Mouse (Mus musculus): ENCODE data around the gene Spata6. TPM values are rescaled to one million over a fixed set of nuclear protein-coding genes. Genes with fewer than 3 reads are reported as not detected.
A peak's percentile ranks its signal among the peaks of the same experiment; 100 is the strongest.

The Spata6 gene
- 17.1 and 17.9 TPM in 2 replicates for polyA plus RNA-seq (2015; fragmentation: Nextera tagmentation; extraction: Ambion mirVana)

DNA sequence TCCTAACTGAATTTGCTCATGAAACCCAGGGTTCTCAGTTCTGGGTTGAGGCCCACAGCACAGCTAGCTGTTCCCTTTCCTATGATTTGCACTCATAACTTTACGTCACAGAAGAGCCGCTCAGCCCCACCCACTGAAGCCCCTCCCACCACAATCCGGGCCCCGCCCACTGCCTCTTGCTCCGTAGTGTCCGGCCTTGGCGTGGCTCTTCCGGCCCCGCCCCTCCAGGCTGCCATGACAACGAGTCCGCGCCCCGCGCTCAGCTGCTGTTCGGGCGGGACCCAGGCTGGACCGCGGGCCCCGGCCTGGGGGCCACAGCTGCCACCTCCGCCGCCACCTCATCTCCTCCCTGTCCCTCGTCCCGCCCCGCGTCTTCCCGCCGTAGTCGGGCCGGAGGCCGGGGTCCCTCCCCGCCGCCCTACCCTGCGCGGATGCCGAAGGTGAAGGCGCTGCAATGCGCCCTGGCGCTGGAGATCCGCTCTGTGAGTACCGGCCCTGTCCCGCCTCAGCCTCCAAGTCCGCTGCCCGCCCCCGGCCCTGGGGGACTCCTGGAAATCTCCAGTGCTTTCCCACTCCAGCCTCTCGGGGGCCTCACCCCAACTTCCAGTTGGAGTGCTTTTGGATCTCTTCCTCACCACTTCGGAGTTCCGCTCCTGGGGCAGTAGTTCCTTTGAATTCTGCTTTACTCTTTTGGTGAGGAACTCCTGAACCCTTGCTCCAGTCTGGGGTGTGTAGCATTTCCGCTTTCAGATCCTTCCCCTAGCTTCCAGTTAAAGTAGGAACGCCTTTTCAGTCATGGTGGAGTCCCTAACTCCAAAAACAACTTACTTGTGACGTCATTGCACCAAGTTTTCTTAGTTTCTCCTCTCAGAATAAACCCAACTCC is at the start of gene Spata6:
Spata6 (plus strand) TSS at position 209 of the 886 bp plus-strand sequence.
- H3K4me1 ChIP-seq (replicated peaks), result no peaks in the 10 kb centered on the region
- no peaks in the 10 kb centered on the region for H3K9me3 ChIP-seq
- peak within 1 kb of the TSS; percentile 71 for H3K9ac ChIP-seq
- ATAC-seq (ENCODE audit: low FRiP score, low read depth), result peak; percentile 95
- peak within 1 kb of the TSS; percentile 51 for H3K27ac ChIP-seq (replicated peaks)
- no peaks in the 10 kb centered on the region for H3K36me3 ChIP-seq
- peak within 1 kb of the TSS; percentile 81 for H3K4me2 ChIP-seq
- no peaks in the 10 kb centered on the region for H3K27me3 ChIP-seq
- H3K4me3 ChIP-seq, result peak within 1 kb of the TSS; percentile 84
- under 1% methylated on average over 46 of the region's 50 CpGs for WGBS

DNA sequence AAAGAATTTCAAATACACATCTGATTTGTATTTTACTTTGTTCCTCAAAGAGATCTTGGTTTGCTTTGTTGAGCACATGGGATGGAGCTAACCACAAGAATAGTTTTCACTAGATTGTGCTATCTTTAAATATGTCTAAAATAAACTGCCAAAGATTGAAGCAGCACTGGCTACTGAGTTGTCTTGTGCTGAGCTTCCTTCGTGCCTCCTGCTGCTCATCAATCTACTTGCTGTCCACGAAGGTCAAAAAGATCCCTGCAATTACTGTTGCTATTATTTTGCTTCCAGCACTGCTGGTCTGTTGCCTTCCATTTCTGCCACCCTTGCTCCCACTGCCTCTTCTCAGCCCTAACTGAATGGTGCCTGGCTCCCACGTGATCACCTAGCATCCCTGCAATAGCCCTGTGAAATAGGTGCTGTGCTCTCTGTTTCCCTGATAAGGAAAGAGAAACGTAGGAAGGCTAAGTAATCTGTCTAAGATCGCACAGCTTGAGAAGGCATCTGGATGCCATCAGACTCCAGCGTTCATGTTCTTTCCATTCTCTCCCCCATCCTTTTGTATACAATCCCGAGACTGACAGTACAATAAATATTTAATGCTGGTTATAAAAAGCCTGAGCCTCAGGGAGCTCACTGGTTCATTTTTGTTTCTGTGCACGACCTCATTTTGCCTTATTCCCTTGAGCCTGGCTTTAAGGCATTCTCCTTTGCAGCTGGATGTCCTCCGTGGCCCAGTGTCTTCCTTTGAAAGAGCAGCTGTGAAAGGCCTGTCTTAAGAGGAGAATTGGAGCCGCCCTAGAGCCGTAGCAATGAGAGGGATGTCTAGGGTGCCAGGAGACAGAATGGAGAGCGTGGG is 49.0 kb upstream of the Spata6 start:
- 17% methylated on average over 12 of the region's 12 CpGs for WGBS
- H3K4me1 ChIP-seq (replicated peaks), result peaks cover 11% of the 10 kb centered on the region
- peak overlapping the region; percentile 67 for H3K27ac ChIP-seq (replicated peaks)
- no peak overlapping the region for H3K4me2 ChIP-seq
- no peaks in the 10 kb centered on the region for H3K27me3 ChIP-seq
- peak; percentile 60; the same call in 1 of the 2 replicates for ATAC-seq (ENCODE audit: low FRiP score, low read depth)
- 0 out of 2 replicates have a peak overlapping the region, but pooled peaks have one; percentile 9 for H3K9ac ChIP-seq
- no peak overlapping the region for H3K4me3 ChIP-seq
- no peaks in the 10 kb centered on the region for H3K36me3 ChIP-seq
- H3K9me3 ChIP-seq, result no peaks in the 10 kb centered on the region

DNA sequence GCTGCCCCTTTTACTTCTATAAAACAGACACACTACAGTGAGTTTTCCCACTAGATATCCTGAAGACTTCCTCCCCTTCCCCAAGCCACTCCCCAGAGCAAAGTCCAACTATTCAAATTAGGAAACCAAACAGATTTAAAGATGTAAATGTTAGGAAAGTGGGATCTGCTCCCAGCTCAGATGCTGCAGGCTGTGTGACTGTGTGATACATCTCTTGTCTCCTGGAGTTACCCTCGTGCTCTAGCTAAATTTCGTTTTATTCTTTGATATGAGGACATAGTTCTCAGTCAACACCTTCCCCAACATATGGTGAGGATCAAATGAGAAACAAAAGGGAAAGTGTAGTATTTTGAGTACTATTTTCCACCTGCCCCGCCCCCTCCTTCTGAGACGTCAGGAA is 48.3 kb upstream of the Spata6 start:
- Histone ChIP-seq H3K4me2 (no peak overlapping the region), H3K27ac (replicated peaks) (peak overlapping the region; percentile 67), H3K27me3 (no peaks in the 10 kb centered on the region), H3K9ac (no peak overlapping the region), H3K36me3 (no peaks in the 10 kb centered on the region), H3K9me3 (no peaks in the 10 kb centered on the region), H3K4me1 (replicated peaks) (peaks cover 11% of the 10 kb centered on the region), H3K4me3 (no peak overlapping the region)
- ATAC-seq (ENCODE audit: low FRiP score, low read depth), result no peak
- WGBS, result 67% methylated on average over 4 of the region's 4 CpGs

DNA sequence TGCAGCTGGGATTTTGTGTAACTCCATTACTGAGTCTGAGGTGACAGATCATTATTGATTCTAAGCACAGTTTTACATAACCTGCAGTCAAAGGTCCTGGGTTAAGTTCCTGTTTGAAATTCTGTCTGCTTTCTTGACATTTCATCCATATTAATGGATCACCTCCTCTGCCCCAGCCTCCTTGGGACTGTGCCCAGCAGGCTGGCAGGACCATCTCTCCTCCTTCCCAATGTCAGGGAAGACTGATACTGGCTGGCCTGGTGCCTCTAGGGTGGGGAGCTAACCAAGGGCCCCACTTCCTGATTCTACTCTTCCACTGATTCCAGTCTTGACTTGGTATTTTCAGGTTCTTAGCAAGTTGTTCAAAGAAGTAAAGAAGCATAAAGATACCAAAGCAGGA is 45.9 kb upstream of the Spata6 start:
- Histone ChIP-seq H3K4me2 (no peak overlapping the region), H3K27me3 (no peaks in the 10 kb centered on the region), H3K36me3 (no peaks in the 10 kb centered on the region), H3K9me3 (no peaks in the 10 kb centered on the region), H3K27ac (replicated peaks) (no peak overlapping the region), H3K4me3 (no peak overlapping the region), H3K9ac (no peak overlapping the region), H3K4me1 (replicated peaks) (peaks cover 11% of the 10 kb centered on the region)
- no peak for ATAC-seq (ENCODE audit: low FRiP score, low read depth)

DNA sequence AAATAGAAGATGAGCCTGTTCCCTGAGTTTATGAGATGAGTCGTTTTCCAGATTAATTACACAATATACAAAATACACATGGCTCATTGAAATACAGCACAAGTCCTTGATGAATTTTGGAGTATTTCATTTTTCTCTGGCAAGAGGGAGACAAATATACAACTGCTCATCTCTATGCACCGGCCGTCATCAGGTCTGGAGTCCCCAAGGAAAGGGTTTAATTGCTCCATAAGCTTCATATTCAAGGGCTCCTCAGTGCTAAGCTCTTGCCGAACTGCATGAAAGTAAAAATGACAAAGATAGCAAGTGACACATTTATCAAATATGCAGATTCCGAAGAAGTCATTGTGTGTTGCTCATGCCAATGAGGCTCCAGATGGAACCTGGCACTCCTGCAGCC is 37.9 kb upstream of the Spata6 start:
- no peaks in the 10 kb centered on the region for H3K36me3 ChIP-seq
- H3K9ac ChIP-seq, result no peak overlapping the region
- no peak for ATAC-seq (ENCODE audit: low FRiP score, low read depth)
- no peak overlapping the region for H3K27ac ChIP-seq (replicated peaks)
- 54% methylated on average over 5 of the region's 5 CpGs for WGBS
- no peak overlapping the region for H3K4me3 ChIP-seq
- H3K27me3 ChIP-seq, result no peaks in the 10 kb centered on the region
- H3K4me2 ChIP-seq, result no peak overlapping the region
- H3K4me1 ChIP-seq (replicated peaks), result peaks cover 11% of the 10 kb centered on the region; the same call in 1 of the 2 replicates
- H3K9me3 ChIP-seq, result no peaks in the 10 kb centered on the region

- no peak overlapping the region for H3K4me3 ChIP-seq
- H3K9ac ChIP-seq, result no peak overlapping the region
- no peak overlapping the region for H3K4me2 ChIP-seq
- 78% methylated on average over 3 of the region's 3 CpGs for WGBS
- H3K36me3 ChIP-seq, result no peaks in the 10 kb centered on the region
- no peak for ATAC-seq (ENCODE audit: low FRiP score, low read depth)
- H3K9me3 ChIP-seq, result no peaks in the 10 kb centered on the region
- no peaks in the 10 kb centered on the region for H3K27me3 ChIP-seq
- H3K27ac ChIP-seq (replicated peaks), result no peak overlapping the region
- peaks cover 15% of the 10 kb centered on the region for H3K4me1 ChIP-seq (replicated peaks)
Observed at GRCm38 (mm10) chr4:111682793-111683192, 37.0 kb upstream of the Spata6 start.

- H3K4me3 ChIP-seq, result no peak overlapping the region
- no peaks in the 10 kb centered on the region for H3K36me3 ChIP-seq
- 71% methylated on average over 5 of the region's 5 CpGs for WGBS
- H3K9me3 ChIP-seq, result no peaks in the 10 kb centered on the region
- no peak overlapping the region for H3K27ac ChIP-seq (replicated peaks)
- ATAC-seq (ENCODE audit: low FRiP score, low read depth), result no peak
- no peak overlapping the region for H3K9ac ChIP-seq
- H3K4me1 ChIP-seq (replicated peaks), result peaks cover 15% of the 10 kb centered on the region
- H3K27me3 ChIP-seq, result no peaks in the 10 kb centered on the region
- no peak overlapping the region for H3K4me2 ChIP-seq
Observed at GRCm38 (mm10) chr4:111683843-111684242, 35.9 kb upstream of the Spata6 start.

GRCm38 (mm10) chr4:111685951-111686350 is 33.8 kb upstream of the Spata6 start:
- WGBS, result 68% methylated on average over 2 of the region's 2 CpGs
- H3K4me1 ChIP-seq (replicated peaks), result peaks cover 19% of the 10 kb centered on the region
- H3K4me2 ChIP-seq, result no peak overlapping the region
- H3K9me3 ChIP-seq, result no peaks in the 10 kb centered on the region
- no peak for ATAC-seq (ENCODE audit: low FRiP score, low read depth)
- H3K27ac ChIP-seq (replicated peaks), result no peak overlapping the region
- H3K4me3 ChIP-seq, result no peak overlapping the region
- H3K36me3 ChIP-seq, result no peaks in the 10 kb centered on the region
- no peaks in the 10 kb centered on the region for H3K27me3 ChIP-seq
- H3K9ac ChIP-seq, result no peak overlapping the region

GRCm38 (mm10) chr4:111686951-111687350 is 32.8 kb upstream of the Spata6 start:
- no peaks in the 10 kb centered on the region for H3K36me3 ChIP-seq
- 10% methylated on average over 9 of the region's 9 CpGs for WGBS
- H3K4me2 ChIP-seq, result peak overlapping the region; percentile 30
- peaks cover 28% of the 10 kb centered on the region for H3K4me1 ChIP-seq (replicated peaks)
- H3K9me3 ChIP-seq, result no peaks in the 10 kb centered on the region
- ATAC-seq (ENCODE audit: low FRiP score, low read depth), result peak; percentile 64
- H3K4me3 ChIP-seq, result no peak overlapping the region
- no peak overlapping the region for H3K27ac ChIP-seq (replicated peaks)
- H3K27me3 ChIP-seq, result no peaks in the 10 kb centered on the region
- no peak overlapping the region for H3K9ac ChIP-seq

- Histone ChIP-seq H3K4me2 (peak overlapping the region; percentile 46), H3K9ac (0 out of 2 replicates have a peak overlapping the region, but pooled peaks have one; percentile 5), H3K4me3 (no peak overlapping the region), H3K4me1 (replicated peaks) (peaks cover 23% of the 10 kb centered on the region), H3K9me3 (no peaks in the 10 kb centered on the region), H3K27ac (replicated peaks) (no peak overlapping the region), H3K36me3 (no peaks in the 10 kb centered on the region), H3K27me3 (no peaks in the 10 kb centered on the region)
- ATAC-seq (ENCODE audit: low FRiP score, low read depth), result no peak
- WGBS, result 21% methylated on average over 6 of the region's 6 CpGs
Observed at GRCm38 (mm10) chr4:111687613-111688012, 32.2 kb upstream of the Spata6 start.

GRCm38 (mm10) chr4:111691057-111691543 is 28.7 kb upstream of the Spata6 start:
- peak; percentile 78 for ATAC-seq (ENCODE audit: low FRiP score, low read depth)
- Histone ChIP-seq H3K4me1 (replicated peaks) (peaks cover 23% of the 10 kb centered on the region), H3K9ac (no peak overlapping the region), H3K4me2 (no peak overlapping the region), H3K9me3 (no peaks in the 10 kb centered on the region), H3K27me3 (no peaks in the 10 kb centered on the region), H3K36me3 (no peaks in the 10 kb centered on the region), H3K4me3 (no peak overlapping the region), H3K27ac (replicated peaks) (no peak overlapping the region)
- WGBS, result 33% methylated on average over 5 of the region's 5 CpGs

DNA sequence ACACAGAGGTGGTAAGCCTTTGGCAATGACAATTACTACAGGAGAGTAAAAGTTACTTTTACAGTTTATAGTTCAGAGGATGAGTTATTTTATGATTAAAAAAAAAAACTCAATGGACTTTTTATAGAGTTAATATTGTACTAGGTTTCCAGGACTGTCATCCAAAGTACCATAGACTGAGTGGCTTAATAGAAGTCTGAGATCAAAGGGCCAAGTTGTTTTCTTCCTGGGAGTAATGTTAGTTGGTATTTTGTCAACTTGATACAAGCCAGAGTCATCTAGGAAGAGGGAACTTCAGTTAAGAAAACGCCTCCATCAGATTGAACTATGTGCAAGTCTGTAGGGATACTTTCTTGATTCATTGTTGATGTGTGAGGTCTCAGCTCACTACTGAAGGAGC is 18.4 kb upstream of the Spata6 start:
- H3K9me3 ChIP-seq, result no peaks in the 10 kb centered on the region
- no peaks in the 10 kb centered on the region for H3K36me3 ChIP-seq
- no peaks in the 10 kb centered on the region for H3K4me1 ChIP-seq (replicated peaks)
- no peaks in the 10 kb centered on the region for H3K27me3 ChIP-seq
- ATAC-seq (ENCODE audit: low FRiP score, low read depth), result no peak
- H3K27ac ChIP-seq (replicated peaks), result no peak overlapping the region
- H3K9ac ChIP-seq, result no peak overlapping the region
- no peak overlapping the region for H3K4me2 ChIP-seq
- no peak overlapping the region for H3K4me3 ChIP-seq
- WGBS, result 78% methylated on average over 1 of the region's 1 CpGs
